Mouse (Mus musculus) neural tube, embryonic 10.5 days (tissue): Measurements from ENCODE around the gene Nploc4.

Source experiments
- DNase-seq: peaks from one replicate; pipeline ENCODE4 v3.0.0-alpha.2; 2017; ENCODE audit warnings: low spot score; ENCODE audit errors: extremely low spot score

The Nploc4 gene

GRCm38 (mm10) chr11:120378611-120379540 is 58.6 kb downstream of the Nploc4 start, which contains the start of gene Faap100:
Gene Faap100, minus strand, starts transcription at chr11:120378764.
- DNase-seq: peak; percentile 88

GRCm38 (mm10) chr11:120378031-120378610 is 59.4 kb downstream of the Nploc4 start:
- DNase-seq: peak; percentile 46

GRCm38 (mm10) chr11:120377337-120377736 is 60.2 kb downstream of the Nploc4 start:
- no peak for DNase-seq

GRCm38 (mm10) chr11:120376302-120377160 is 61.0 kb downstream of the Nploc4 start:
- no peak for DNase-seq

- no peak for DNase-seq
These were observed 62.2 kb downstream of the Nploc4 start for GRCm38 (mm10) chr11:120375324-120375723.

- no peak for DNase-seq
These were observed 63.5 kb downstream of the Nploc4 start for GRCm38 (mm10) chr11:120373820-120374586.

- DNase-seq: no peak
These were observed 64.5 kb downstream of the Nploc4 start for GRCm38 (mm10) chr11:120373025-120373424.

- peak; percentile 61 for DNase-seq
These were observed 67.9 kb downstream of the Nploc4 start for GRCm38 (mm10) chr11:120369656-120370055.

- DNase-seq: no peak
These were observed 71.0 kb downstream of the Nploc4 start for GRCm38 (mm10) chr11:120366443-120367027.

GRCm38 (mm10) chr11:120362891-120363290 is 74.6 kb downstream of the Nploc4 start:
- DNase-seq: no peak

- no peak for DNase-seq
These were observed 76.2 kb downstream of the Nploc4 start, which contains the start of gene Fscn2 for GRCm38 (mm10) chr11:120361295-120361694. Gene Fscn2, plus strand, starts transcription at chr11:120361534.

- no peak for DNase-seq
These were observed 76.8 kb downstream of the Nploc4 start for GRCm38 (mm10) chr11:120360755-120361154.

GRCm38 (mm10) chr11:120360062-120360461 is 77.4 kb downstream of the Nploc4 start:
- no peak for DNase-seq

GRCm38 (mm10) chr11:120359391-120359790 is 78.1 kb downstream of the Nploc4 start:
- DNase-seq: no peak

GRCm38 (mm10) chr11:120357791-120358401 is 79.6 kb downstream of the Nploc4 start:
- DNase-seq: peak; percentile 56

GRCm38 (mm10) chr11:120356900-120357299 is 80.6 kb downstream of the Nploc4 start:
- DNase-seq: no peak

GRCm38 (mm10) chr11:120356319-120356840 is 81.1 kb downstream of the Nploc4 start:
- DNase-seq: no peak

- no peak for DNase-seq
These were observed 82.0 kb downstream of the Nploc4 start for GRCm38 (mm10) chr11:120355277-120356039.
